Mouse (Mus musculus) lung, adult 2 months (tissue): Measurements from ENCODE around the gene Scn4a. TPM values are rescaled to one million over a fixed set of nuclear protein-coding genes. Genes with fewer than 3 reads are reported as not detected.

Source experiments
- DNase-seq: peaks from one replicate; pipeline ENCODE4 v3.0.0; 2022
- H3K4me1 ChIP-seq: fragments of 200-500 bp; 2 replicates; pipeline ENCODE4 v1.6.1; 2011; ENCODE audit warnings: low read length; ENCODE audit not compliant: control insufficient read depth, insufficient read depth
- H3K4me3 ChIP-seq: fragments of 200-500 bp; replicated peaks from 2 replicates; pipeline ENCODE3; 2011; ENCODE audit warnings: low read depth, mild to moderate bottlenecking, control low read depth, low read length; ENCODE audit errors: extremely low read depth
- CTCF ChIP-seq: fragments of 200-500 bp; IDR thresholded peaks from 2 replicates; pipeline ENCODE4 v1.5.1; 2011; ENCODE audit warnings: mild to moderate bottlenecking, low read length, control low read depth; ENCODE audit not compliant: insufficient read depth
- POLR2A ChIP-seq: fragments of 200-500 bp; IDR thresholded peaks from 2 replicates; pipeline ENCODE4 v1.6.1; 2011; ENCODE audit warnings: low read depth, mild to moderate bottlenecking, control low read depth, low read length, borderline replicate concordance; ENCODE audit errors: extremely low read depth
- WGBS: fragments of 180-500 bp; shearing (Covaris S2); methylation state at CpG from one replicate; pipeline ENCODE4 v1.1.7; 2018; 5-methylcytosine and 5-hydroxymethylcytosine counted together
- polyA plus RNA-seq: library from polyadenylated mRNA; depleted of rRNA; stranded (reverse); fragments of >200 nt; gene quantifications from 2 replicates; pipeline ENCODE4 v1.2.3, GENCODE M21; 2012

Gene Scn4a
- polyA plus RNA-seq, 1 experiment = 4.2 TPM

GRCm38 (mm10) chr11:106387020-106387419 lies 33.9 kb upstream of the Scn4a start:
- 44% methylated on average over 6 of the region's 6 CpGs for WGBS
- TF ChIP-seq CTCF = no peak
- TF ChIP-seq POLR2A = no peak
- Histone ChIP-seq H3K4me3 (no peak overlapping the region), H3K4me1 (peaks cover 19% of the 10 kb centered on the region)
- DNase-seq = no peak

- Histone ChIP-seq H3K4me3 (no peak overlapping the region), H3K4me1 (peaks cover 19% of the 10 kb centered on the region)
- 61% methylated on average over 3 of the region's 3 CpGs for whole genome bisulfite sequencing
- DNase-seq = no peak
- TF ChIP-seq POLR2A (no peak), CTCF (no peak)
Observed at GRCm38 (mm10) chr11:106386409-106386808, 33.3 kb upstream of the Scn4a start.

- H3K4me3 ChIP-seq = no peak overlapping the region
- WGBS = 53% methylated on average over 6 of the region's 6 CpGs
- peaks cover 6% of the 10 kb centered on the region for H3K4me1 ChIP-seq
- no peak for DNase-seq
- TF ChIP-seq POLR2A (no peak), CTCF (no peak)
Observed at GRCm38 (mm10) chr11:106383051-106383790, 30.1 kb upstream of the Scn4a start.

- H3K4me3 ChIP-seq = peak overlapping the region; percentile 77
- H3K4me1 ChIP-seq = peaks cover 6% of the 10 kb centered on the region
- peak; percentile 85; the same call in 1 of the 2 replicates for TF ChIP-seq POLR2A
- no peak for TF ChIP-seq CTCF
- 51% methylated on average over 5 of the region's 5 CpGs for WGBS
- no peak for DNase-seq
Observed at GRCm38 (mm10) chr11:106382424-106382823, 29.3 kb upstream of the Scn4a start.

- Histone ChIP-seq H3K4me3 (peak overlapping the region; percentile 77), H3K4me1 (peaks cover 6% of the 10 kb centered on the region)
- 44% methylated on average over 7 of the region's 7 CpGs for WGBS
- peak; percentile 44 for TF ChIP-seq CTCF
- peak; percentile 14; the same call in 1 of the 2 replicates for TF ChIP-seq POLR2A
- no peak for DNase-seq
Observed at GRCm38 (mm10) chr11:106381883-106382282, 28.8 kb upstream of the Scn4a start.

- peak overlapping the region; percentile 77 for H3K4me3 ChIP-seq
- no peak for DNase-seq
- peaks cover 6% of the 10 kb centered on the region for H3K4me1 ChIP-seq
- 49% methylated on average over 11 of the region's 11 CpGs for WGBS
- TF ChIP-seq POLR2A = no peak
- peak; percentile 43; the same call in 1 of the 2 replicates for TF ChIP-seq CTCF
Observed at GRCm38 (mm10) chr11:106381011-106381410, 27.9 kb upstream of the Scn4a start.

- TF ChIP-seq POLR2A (no peak), CTCF (no peak)
- DNase-seq = no peak
- H3K4me1 ChIP-seq = peaks cover 8% of the 10 kb centered on the region; the same call in 1 of the 2 replicates
- WGBS = 58% methylated on average over 5 of the region's 5 CpGs
- H3K4me3 ChIP-seq = no peak overlapping the region
Observed at GRCm38 (mm10) chr11:106374979-106375378, 21.9 kb upstream of the Scn4a start.

GRCm38 (mm10) chr11:106374559-106374958 lies 21.5 kb upstream of the Scn4a start:
- no peak overlapping the region for H3K4me3 ChIP-seq
- peaks cover 8% of the 10 kb centered on the region; the same call in 1 of the 2 replicates for H3K4me1 ChIP-seq
- 37% methylated on average over 9 of the region's 9 CpGs for WGBS
- no peak for TF ChIP-seq POLR2A
- no peak for TF ChIP-seq CTCF
- DNase-seq = no peak

- 38% methylated on average over 11 of the region's 11 CpGs for WGBS
- no peak overlapping the region for H3K4me3 ChIP-seq
- TF ChIP-seq POLR2A = no peak
Observed at GRCm38 (mm10) chr11:106373998-106374397, 20.9 kb upstream of the Scn4a start.

GRCm38 (mm10) chr11:106366316-106366715 lies 13.2 kb upstream of the Scn4a start:
- DNase-seq = peak; percentile 76
- TF ChIP-seq POLR2A (no peak), CTCF (peak; percentile 93)
- WGBS = 3% methylated on average over 3 of the region's 3 CpGs
- H3K4me3 ChIP-seq = no peak overlapping the region
- H3K4me1 ChIP-seq = peaks cover 6% of the 10 kb centered on the region; the same call in 1 of the 2 replicates

More at GRCm38 (mm10) chr11:106373998-106374397, 20.9 kb upstream of the Scn4a start:
- peaks cover 8% of the 10 kb centered on the region; the same call in 1 of the 2 replicates for H3K4me1 ChIP-seq
- DNase-seq = no peak
